Mouse (Mus musculus) WW6 (cell line): ENCODE data around the gene Gm5152.
"Not testable (repeated sequence)": the region's sequence is repeated elsewhere in the genome, so short reads cannot be mapped to it uniquely, and the experiment has no call there.

Experiments used
- DNase-seq: peaks from one replicate; pipeline ENCODE4 v3.0.0-alpha.2; 2013; ENCODE audit warnings: low read depth, low spot score

Gm5152 gene

DNA sequence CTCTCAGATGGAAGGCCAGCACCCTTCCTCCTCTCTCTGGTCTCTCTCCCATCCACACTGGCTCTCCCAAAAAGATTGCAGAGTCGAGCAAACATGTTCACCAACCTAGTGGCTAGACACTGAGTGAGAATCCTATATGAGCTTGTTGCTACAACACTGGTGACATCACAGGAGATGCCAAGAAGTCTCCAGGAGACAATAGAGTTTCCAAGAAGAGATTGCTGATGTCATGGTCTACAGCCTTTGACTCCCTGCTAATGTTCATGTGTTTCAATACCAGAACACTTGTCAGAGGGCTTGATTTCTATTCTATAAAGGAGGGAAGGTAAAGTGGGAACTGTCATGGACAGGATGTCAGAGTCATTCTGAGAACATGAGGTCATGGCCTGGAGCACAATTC, at the start of gene Gm5152:
Gm5152 (minus strand) TSS at position 101 of the 400 bp plus-strand sequence.
- DNase-seq = not testable (repeated sequence)

DNA sequence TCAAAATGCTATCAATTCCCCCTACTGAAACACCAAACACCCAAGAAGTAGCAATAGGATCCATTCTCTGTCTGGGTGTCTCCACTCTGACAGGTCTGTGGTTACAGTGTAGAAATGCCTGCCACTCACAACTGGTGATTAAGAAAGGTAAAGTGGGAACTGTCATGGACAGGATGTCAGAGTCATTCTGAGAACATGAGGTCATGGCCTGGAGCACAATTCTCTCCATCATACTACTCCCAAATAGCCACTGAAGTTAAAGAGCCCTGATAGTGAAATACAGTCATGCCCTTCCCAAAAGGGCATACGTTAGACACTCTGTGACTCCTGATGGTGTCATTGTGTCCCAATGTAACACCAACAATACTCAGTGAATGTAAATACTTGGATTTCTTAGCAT, 8.4 kb upstream of the Gm5152 start:
- not testable (repeated sequence) for DNase-seq

DNA sequence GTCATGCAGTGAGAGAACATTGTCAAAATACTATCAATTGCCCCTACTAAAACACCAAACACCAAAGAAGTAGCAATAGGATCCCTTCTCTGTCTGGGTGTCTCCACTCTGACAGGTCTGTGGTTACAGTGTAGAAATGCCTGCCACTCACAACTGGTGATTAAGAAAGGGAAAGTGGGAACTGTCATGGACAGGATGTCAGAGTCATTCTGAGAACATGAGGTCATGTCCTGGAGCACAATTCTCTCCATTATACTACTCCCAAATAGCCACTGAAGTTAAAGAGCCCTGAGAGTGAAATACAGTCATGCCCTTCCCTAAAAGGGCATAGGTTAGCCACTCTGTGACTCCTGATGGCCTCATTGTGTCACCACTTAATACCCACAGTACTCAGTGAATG, 556 bp downstream of the Gm5152 start:
- DNase-seq = not testable (repeated sequence)

DNA sequence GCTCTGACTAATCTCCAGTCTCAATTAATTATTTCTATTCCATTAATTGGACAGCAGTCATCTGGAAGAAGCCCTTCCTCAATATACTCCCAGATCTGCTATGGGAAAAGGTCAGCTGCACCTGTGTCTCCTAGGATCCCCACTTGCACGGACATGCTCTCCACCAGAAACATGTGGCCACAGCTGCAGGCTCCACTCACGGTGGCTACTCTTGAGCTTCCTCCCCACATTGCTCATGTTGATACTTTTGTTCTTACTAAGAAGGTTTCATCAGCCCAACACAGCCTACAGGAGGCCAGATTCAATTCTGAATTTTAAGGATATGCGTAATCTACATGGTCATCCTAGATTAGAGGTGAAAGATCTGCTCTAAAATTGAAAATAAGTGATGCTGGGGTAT, 5.9 kb downstream of the Gm5152 start:
- DNase-seq = not testable (repeated sequence)

DNA sequence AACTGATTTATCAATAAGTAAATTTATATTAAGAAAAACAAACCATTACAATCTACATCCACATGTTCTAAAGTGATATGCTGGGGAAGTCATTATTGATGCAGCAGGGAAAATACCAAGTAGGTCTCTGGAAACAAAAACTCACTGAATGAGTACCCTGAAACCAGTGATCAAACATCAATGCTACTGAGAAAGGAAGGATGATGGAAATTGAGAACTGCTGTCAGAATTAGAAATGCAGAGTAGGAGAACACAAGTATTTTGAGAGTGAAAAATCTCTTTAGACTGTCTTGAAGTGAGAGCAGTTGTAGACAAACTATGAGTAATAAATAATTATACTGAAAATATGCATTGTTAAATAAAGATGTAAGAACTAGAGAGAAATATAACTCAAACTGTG, 26.0 kb downstream of the Gm5152 start:
- DNase-seq = no peak

DNA sequence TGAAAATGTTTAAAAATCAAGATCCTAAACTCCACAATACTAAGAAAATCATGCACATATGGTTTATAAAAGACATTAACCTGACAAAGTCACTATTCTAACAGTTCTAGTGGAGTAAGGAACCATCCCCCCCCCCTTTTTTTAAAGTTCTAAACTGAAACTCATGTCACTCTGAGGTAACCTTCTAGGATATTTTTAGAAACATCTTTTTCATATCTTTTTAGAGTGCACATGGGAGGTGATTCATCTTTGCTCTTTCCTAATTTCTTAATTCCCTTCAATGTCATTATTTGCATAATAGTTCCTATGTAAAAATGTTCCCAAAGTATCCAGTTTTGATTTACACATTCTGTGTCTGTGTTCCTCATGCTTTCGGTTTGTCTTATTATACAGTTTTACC, 43.3 kb downstream of the Gm5152 start:
- no peak for DNase-seq

DNA sequence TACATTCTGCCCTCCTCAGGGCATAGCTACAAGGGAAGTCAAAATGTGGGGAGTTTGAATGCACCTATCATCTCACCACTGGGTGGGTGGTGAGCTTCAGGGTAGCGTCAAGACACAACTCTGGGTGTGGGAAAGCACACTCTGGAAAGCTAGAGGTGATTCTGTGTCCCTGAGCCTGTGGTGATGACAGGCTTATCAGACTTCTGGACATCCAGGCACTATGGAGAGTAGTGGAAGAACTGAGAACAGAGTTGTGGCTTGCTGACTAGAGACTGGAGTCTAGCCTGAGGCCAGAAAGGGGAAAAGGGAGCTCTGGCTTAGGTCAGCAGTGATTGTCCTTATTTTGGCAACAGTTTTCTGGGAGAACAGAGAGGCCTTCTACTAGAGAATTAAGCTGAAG, 49.4 kb downstream of the Gm5152 start:
- no peak for DNase-seq
